Mouse (Mus musculus): ENCODE data around the gene Sirpb1a. TPM values are rescaled to one million over a fixed set of nuclear protein-coding genes. Genes with fewer than 3 reads are reported as not detected.
"Not testable (repeated sequence)": the region's sequence is repeated elsewhere in the genome, so short reads cannot be mapped to it uniquely, and the experiment has no call there.

Gene Sirpb1a
- 94.4 to 152 TPM (median 133 TPM) in 3 replicates for total RNA-seq (2017)

GRCm38 (mm10) chr3:15426447-15426846 lies at the start of gene Sirpb1a:
TSS of gene Sirpb1a (minus strand) at chr3:15426520.
- peak; percentile 85 for ATAC-seq (replicated peaks; ENCODE audit: insufficient number of reproducible peaks, low FRiP score, low TSS enrichment, poor library complexity, severe bottlenecking)

- ATAC-seq (replicated peaks; ENCODE audit: insufficient number of reproducible peaks, low FRiP score, low TSS enrichment, poor library complexity, severe bottlenecking): not testable (repeated sequence)
Measured at GRCm38 (mm10) chr3:15474831-15475230, 48.5 kb upstream of the Sirpb1a start.

GRCm38 (mm10) chr3:15470158-15470557 lies 43.8 kb upstream of the Sirpb1a start:
- peak; percentile 56 for ATAC-seq (replicated peaks; ENCODE audit: insufficient number of reproducible peaks, low FRiP score, low TSS enrichment, poor library complexity, severe bottlenecking)

- ATAC-seq (replicated peaks; ENCODE audit: insufficient number of reproducible peaks, low FRiP score, low TSS enrichment, poor library complexity, severe bottlenecking): not testable (repeated sequence)
Measured at GRCm38 (mm10) chr3:15443936-15444335, 17.6 kb upstream of the Sirpb1a start.

GRCm38 (mm10) chr3:15439844-15440243 lies 13.5 kb upstream of the Sirpb1a start:
- ATAC-seq (replicated peaks; ENCODE audit: insufficient number of reproducible peaks, low FRiP score, low TSS enrichment, poor library complexity, severe bottlenecking): peak; percentile 35; the same call in 1 of the 2 replicates

- ATAC-seq (replicated peaks; ENCODE audit: insufficient number of reproducible peaks, low FRiP score, low TSS enrichment, poor library complexity, severe bottlenecking): peak; percentile 90
Measured at GRCm38 (mm10) chr3:15427917-15428316, 1.6 kb upstream of the Sirpb1a start.

GRCm38 (mm10) chr3:15355690-15356089 lies 70.6 kb downstream of the Sirpb1a start:
- not testable (repeated sequence) for ATAC-seq (replicated peaks; ENCODE audit: insufficient number of reproducible peaks, low FRiP score, low TSS enrichment, poor library complexity, severe bottlenecking)

- 0 out of 2 replicates have a peak, but pooled peaks have one; percentile 35 for ATAC-seq (replicated peaks; ENCODE audit: insufficient number of reproducible peaks, low FRiP score, low TSS enrichment, poor library complexity, severe bottlenecking)
Measured at GRCm38 (mm10) chr3:15350318-15350717, 76.0 kb downstream of the Sirpb1a start.

GRCm38 (mm10) chr3:15345606-15346005 lies 80.7 kb downstream of the Sirpb1a start:
- peak; percentile 63; the same call in 1 of the 2 replicates for ATAC-seq (replicated peaks; ENCODE audit: insufficient number of reproducible peaks, low FRiP score, low TSS enrichment, poor library complexity, severe bottlenecking)

- ATAC-seq (replicated peaks; ENCODE audit: insufficient number of reproducible peaks, low FRiP score, low TSS enrichment, poor library complexity, severe bottlenecking): no peak; the same call in 1 of the 2 replicates
Measured at GRCm38 (mm10) chr3:15340287-15340686, 86.0 kb downstream of the Sirpb1a start.

- no peak for ATAC-seq (replicated peaks; ENCODE audit: insufficient number of reproducible peaks, low FRiP score, low TSS enrichment, poor library complexity, severe bottlenecking)
Measured at GRCm38 (mm10) chr3:15334182-15334581, 92.1 kb downstream of the Sirpb1a start.

GRCm38 (mm10) chr3:15332063-15332462 lies 94.3 kb downstream of the Sirpb1a start, which contains the start of gene Gm9733:
TSS of gene Gm9733 (minus strand) at chr3:15332302.
- peak; percentile 63 for ATAC-seq (replicated peaks; ENCODE audit: insufficient number of reproducible peaks, low FRiP score, low TSS enrichment, poor library complexity, severe bottlenecking)

GRCm38 (mm10) chr3:15331545-15331944 lies 94.8 kb downstream of the Sirpb1a start:
- peak; percentile 52; the same call in 1 of the 2 replicates for ATAC-seq (replicated peaks; ENCODE audit: insufficient number of reproducible peaks, low FRiP score, low TSS enrichment, poor library complexity, severe bottlenecking)

GRCm38 (mm10) chr3:15329549-15329948 lies 96.8 kb downstream of the Sirpb1a start:
- no peak for ATAC-seq (replicated peaks; ENCODE audit: insufficient number of reproducible peaks, low FRiP score, low TSS enrichment, poor library complexity, severe bottlenecking)

Other genes with a start within 250 kb of the Sirpb1a start
- 35.8 to 94.0 TPM (median 55.4 TPM) in 3 replicates for gene Gm9733, start 94.2 kb downstream of the Sirpb1a start, total RNA-seq (2017)
- gene Sirpb1b, start 148.5 kb upstream of the Sirpb1a start, total RNA-seq (2017): 55.3 to 100 TPM (median 75.8 TPM) in 3 replicates